Mouse (Mus musculus) forebrain, embryonic 15.5 days (tissue): ENCODE measurements around the gene Pou3f1. TPM values are rescaled to one million over a fixed set of nuclear protein-coding genes. Genes with fewer than 3 reads are reported as not detected.

Source experiments
- ATAC-seq: fragments of 200-750 bp; cut with Nextera tagmentation; replicated peaks from 2 replicates; pipeline ENCODE4 v1.8.0; 2017; ENCODE audit warnings: mild to moderate bottlenecking, moderate TSS enrichment, moderate library complexity
- H3K27ac ChIP-seq: fragments of 300-500 bp; sonication (generic); replicated peaks from 2 replicates; pipeline ENCODE4 v1.5.1; 2015; ENCODE audit warnings: mild to moderate bottlenecking, inconsistent platforms
- H3K27me3 ChIP-seq: fragments of 300-500 bp; sonication (generic); 2 replicates; pipeline ENCODE4 v1.6.1; 2015; ENCODE audit warnings: inconsistent platforms
- H3K36me3 ChIP-seq: fragments of 300-500 bp; sonication (generic); 2 replicates; pipeline ENCODE4 v1.6.1; 2015; ENCODE audit warnings: mild to moderate bottlenecking, inconsistent platforms
- H3K4me1 ChIP-seq: fragments of 300-500 bp; sonication (generic); 2 replicates; pipeline ENCODE4 v1.6.1; 2015; ENCODE audit warnings: inconsistent platforms
- H3K4me2 ChIP-seq: fragments of 300-500 bp; sonication (generic); replicated peaks from 2 replicates; pipeline ENCODE4 v1.6.1; 2015; ENCODE audit warnings: mild to moderate bottlenecking, inconsistent platforms
- H3K4me3 ChIP-seq: fragments of 300-500 bp; sonication (generic); 2 replicates; pipeline ENCODE4 v1.5.1; 2015; ENCODE audit warnings: mild to moderate bottlenecking, inconsistent platforms
- H3K9ac ChIP-seq: fragments of 300-500 bp; sonication (generic); replicated peaks from 2 replicates; pipeline ENCODE4 v1.6.1; 2015; ENCODE audit warnings: mild to moderate bottlenecking, inconsistent platforms
- H3K9me3 ChIP-seq: fragments of 300-500 bp; sonication (generic); 2 replicates; pipeline ENCODE4 v1.6.1; 2016; ENCODE audit warnings: inconsistent platforms
- WGBS: fragments of 180-500 bp; shearing (Covaris S2); methylation state at CpG from one replicate; pipeline ENCODE4 v1.1.7; 2015; ENCODE audit warnings: mixed read lengths; 5-methylcytosine and 5-hydroxymethylcytosine counted together
- polyA plus RNA-seq: library from polyadenylated mRNA; unstranded; fragments of >200 nt; fragmentation: Nextera tagmentation; extraction: Ambion mirVana; gene quantifications from 2 replicates; pipeline ENCODE4 v1.2.1, GENCODE M21; 2015

The Pou3f1 gene
- polyA plus RNA-seq, 1 experiment from 2014 or later, result 21.8 TPM

GRCm38 (mm10) chr4:124674334-124675032 is 17.9 kb downstream of the Pou3f1 start:
- no peak overlapping the region for H3K4me3 ChIP-seq
- H3K9ac ChIP-seq, result no peak overlapping the region
- ATAC-seq, result no peak
- H3K4me2 ChIP-seq, result no peak overlapping the region
- peaks cover 18% of the 10 kb centered on the region for H3K36me3 ChIP-seq
- 0 out of 2 replicates have a peak, but pooled peaks cover 5% of the 10 kb centered on the region for H3K27me3 ChIP-seq
- H3K9me3 ChIP-seq, result no peaks in the 10 kb centered on the region
- H3K27ac ChIP-seq, result 0 out of 2 replicates have a peak overlapping the region, but pooled peaks have one; percentile 95
- H3K4me1 ChIP-seq, result peaks cover 41% of the 10 kb centered on the region
- WGBS, result 56% methylated on average over 17 of the region's 17 CpGs

DNA sequence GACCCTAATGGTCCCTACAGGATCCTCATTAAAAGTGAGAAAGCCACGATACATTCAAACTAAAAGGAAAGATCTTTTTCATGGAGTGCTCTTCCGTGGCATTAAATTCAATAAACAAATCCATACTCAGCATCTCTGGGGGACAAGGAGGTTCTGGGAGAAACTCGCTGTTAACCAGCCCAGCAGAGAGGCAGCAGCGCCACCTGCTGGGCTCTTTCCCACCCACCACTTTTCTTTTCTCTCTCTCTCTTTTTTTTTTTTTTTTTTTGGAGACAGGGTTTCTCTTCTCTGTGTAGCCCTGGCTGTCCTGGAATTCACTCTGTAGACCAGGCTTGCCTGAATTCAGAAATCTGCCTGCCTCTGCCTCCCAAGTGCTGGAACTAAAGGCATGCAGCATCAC is 18.4 kb downstream of the Pou3f1 start:
- H3K9ac ChIP-seq, result no peak overlapping the region
- H3K4me1 ChIP-seq, result peaks cover 41% of the 10 kb centered on the region
- H3K36me3 ChIP-seq, result peaks cover 24% of the 10 kb centered on the region
- ATAC-seq, result 0 out of 2 replicates have a peak, but pooled peaks have one; percentile 15
- 0 out of 2 replicates have a peak, but pooled peaks cover 5% of the 10 kb centered on the region for H3K27me3 ChIP-seq
- no peaks in the 10 kb centered on the region for H3K9me3 ChIP-seq
- whole genome bisulfite sequencing, result 3% methylated on average over 4 of the region's 4 CpGs
- no peak overlapping the region for H3K4me3 ChIP-seq
- H3K27ac ChIP-seq, result 0 out of 2 replicates have a peak overlapping the region, but pooled peaks have one; percentile 95
- H3K4me2 ChIP-seq, result no peak overlapping the region

GRCm38 (mm10) chr4:124675958-124676357 is 19.4 kb downstream of the Pou3f1 start:
- Histone ChIP-seq H3K27ac (no peak overlapping the region), H3K4me1 (peaks cover 40% of the 10 kb centered on the region), H3K4me2 (no peak overlapping the region), H3K9me3 (no peaks in the 10 kb centered on the region), H3K27me3 (0 out of 2 replicates have a peak, but pooled peaks cover 4% of the 10 kb centered on the region), H3K4me3 (no peak overlapping the region), H3K36me3 (peaks cover 32% of the 10 kb centered on the region), H3K9ac (no peak overlapping the region)
- no peak for ATAC-seq
- WGBS, result 86% methylated on average over 6 of the region's 6 CpGs

DNA sequence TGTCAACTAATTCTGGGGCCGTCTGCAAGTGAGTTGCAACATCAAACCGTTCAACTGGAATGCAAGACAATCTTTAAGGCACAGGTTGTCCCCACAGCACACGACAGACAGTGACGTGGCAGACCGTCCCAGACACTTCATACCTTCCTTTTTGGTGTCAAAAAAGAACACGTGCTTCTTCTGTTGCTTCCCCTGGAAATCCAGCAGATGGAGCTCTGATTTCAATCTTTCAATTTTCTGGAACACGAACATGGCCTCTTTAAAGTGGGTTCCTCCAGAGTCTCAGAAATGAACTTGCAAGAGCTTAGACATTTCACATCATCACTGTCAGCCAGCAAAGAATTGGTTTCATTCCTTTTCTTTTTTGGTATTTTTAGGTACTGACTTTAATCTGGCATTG is 25.7 kb downstream of the Pou3f1 start:
- no peak for ATAC-seq
- 54% methylated on average over 7 of the region's 7 CpGs for WGBS
- no peak overlapping the region for H3K4me2 ChIP-seq

DNA sequence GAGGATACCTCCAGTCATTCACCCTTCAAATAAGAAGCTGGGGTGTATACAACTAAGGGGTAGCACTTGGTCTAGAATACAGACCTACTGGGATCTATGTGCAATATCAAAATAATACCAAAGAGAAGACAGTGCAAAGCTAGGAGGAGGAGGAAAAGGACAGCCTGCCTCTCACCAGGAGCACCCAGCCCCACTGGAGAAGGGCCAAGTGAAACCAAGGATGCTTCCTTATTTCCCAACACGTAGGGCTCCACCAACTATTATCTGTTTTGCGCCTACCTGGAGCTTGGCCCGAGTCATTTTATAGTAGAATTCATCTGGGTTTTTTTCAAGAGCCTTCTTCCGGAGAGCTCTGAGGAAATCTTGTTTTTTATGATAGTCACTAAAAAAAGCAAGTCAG is 26.9 kb downstream of the Pou3f1 start:
- 95% methylated on average over 4 of the region's 4 CpGs for WGBS
- H3K4me3 ChIP-seq, result no peak overlapping the region
- H3K4me1 ChIP-seq, result no peaks in the 10 kb centered on the region
- H3K9me3 ChIP-seq, result no peaks in the 10 kb centered on the region
- H3K27ac ChIP-seq, result no peak overlapping the region
- no peak overlapping the region for H3K4me2 ChIP-seq
- H3K36me3 ChIP-seq, result peaks cover 64% of the 10 kb centered on the region
- ATAC-seq, result no peak
- no peak overlapping the region for H3K9ac ChIP-seq
- H3K27me3 ChIP-seq, result no peaks in the 10 kb centered on the region

More for the DNA sequence above, 25.7 kb downstream of the Pou3f1 start:
- Histone ChIP-seq H3K9ac (no peak overlapping the region), H3K9me3 (no peaks in the 10 kb centered on the region), H3K27ac (no peak overlapping the region), H3K27me3 (no peaks in the 10 kb centered on the region), H3K4me1 (no peaks in the 10 kb centered on the region), H3K4me3 (no peak overlapping the region), H3K36me3 (peaks cover 70% of the 10 kb centered on the region)

DNA sequence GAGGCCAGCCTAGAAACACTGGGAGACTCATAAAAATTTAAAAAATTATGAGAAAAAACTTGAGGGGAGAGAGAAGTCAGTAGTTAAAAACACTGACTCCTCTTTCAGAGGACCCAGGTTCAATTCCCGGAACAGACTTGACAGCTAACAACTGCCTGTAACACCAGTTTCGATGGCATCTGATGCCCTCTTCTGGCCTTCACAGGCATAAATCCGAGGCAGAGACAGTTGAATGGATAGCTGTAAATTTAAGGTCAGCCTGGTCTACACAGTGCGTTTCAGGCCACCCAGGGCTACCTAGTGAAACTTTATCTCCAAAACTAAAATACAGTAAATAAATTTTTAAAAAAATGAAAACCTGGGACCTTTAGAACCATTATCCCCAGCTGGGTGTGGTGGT is 28.4 kb downstream of the Pou3f1 start:
- Histone ChIP-seq H3K4me1 (no peaks in the 10 kb centered on the region), H3K4me3 (no peak overlapping the region), H3K9ac (no peak overlapping the region), H3K36me3 (peaks cover 52% of the 10 kb centered on the region), H3K27me3 (no peaks in the 10 kb centered on the region), H3K4me2 (no peak overlapping the region), H3K9me3 (no peaks in the 10 kb centered on the region), H3K27ac (no peak overlapping the region)
- no peak for ATAC-seq
- WGBS, result 85% methylated on average over 4 of the region's 4 CpGs

- H3K9ac ChIP-seq, result no peak overlapping the region
- no peak overlapping the region for H3K4me2 ChIP-seq
- H3K27ac ChIP-seq, result no peak overlapping the region
- no peaks in the 10 kb centered on the region for H3K4me1 ChIP-seq
- no peak for ATAC-seq
- no peak overlapping the region for H3K4me3 ChIP-seq
- H3K27me3 ChIP-seq, result no peaks in the 10 kb centered on the region
- no peaks in the 10 kb centered on the region for H3K9me3 ChIP-seq
- WGBS, result 87% methylated on average over 8 of the region's 8 CpGs
- peaks cover 48% of the 10 kb centered on the region for H3K36me3 ChIP-seq
Measured at GRCm38 (mm10) chr4:124685453-124685852, 28.8 kb downstream of the Pou3f1 start.

- Histone ChIP-seq H3K4me2 (no peak overlapping the region), H3K36me3 (peaks cover 43% of the 10 kb centered on the region)
Measured at GRCm38 (mm10) chr4:124685897-124686402, 29.3 kb downstream of the Pou3f1 start.

DNA sequence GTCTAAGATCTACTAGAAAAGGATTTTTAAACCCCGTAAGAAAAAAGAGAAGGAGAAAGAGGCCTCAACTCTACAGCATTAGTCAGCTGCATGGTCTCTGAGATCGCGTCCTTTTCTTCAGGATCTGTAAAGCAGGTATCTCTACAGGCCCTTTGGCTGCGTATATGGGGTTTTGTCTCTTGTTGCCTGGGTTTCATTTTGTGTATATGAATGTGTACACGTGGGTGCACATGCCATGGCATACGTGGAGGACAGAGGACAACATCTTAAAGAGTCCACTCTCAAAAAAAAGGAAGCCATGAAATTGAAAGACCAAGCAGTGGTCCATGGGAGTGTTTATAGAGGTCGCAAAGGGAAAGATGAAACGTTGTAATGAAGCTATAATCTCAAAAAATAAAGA is 34.8 kb downstream of the Pou3f1 start:
- no peak for ATAC-seq
- Histone ChIP-seq H3K36me3 (peaks cover 3% of the 10 kb centered on the region; the same call in 1 of the 2 replicates), H3K27ac (no peak overlapping the region), H3K27me3 (peaks cover 6% of the 10 kb centered on the region), H3K9ac (0 out of 2 replicates have a peak overlapping the region, but pooled peaks have one; percentile 10), H3K4me1 (peaks cover 28% of the 10 kb centered on the region), H3K9me3 (no peaks in the 10 kb centered on the region), H3K4me2 (no peak overlapping the region), H3K4me3 (no peak overlapping the region)
- WGBS, result 92% methylated on average over 8 of the region's 8 CpGs

More at GRCm38 (mm10) chr4:124685897-124686402, 29.3 kb downstream of the Pou3f1 start:
- 0 out of 2 replicates have a peak, but pooled peaks cover 4% of the 10 kb centered on the region for H3K4me1 ChIP-seq
- no peak for ATAC-seq
- no peak overlapping the region for H3K27ac ChIP-seq
- no peak overlapping the region for H3K4me3 ChIP-seq
- no peaks in the 10 kb centered on the region for H3K27me3 ChIP-seq
- H3K9ac ChIP-seq, result no peak overlapping the region
- WGBS, result 93% methylated on average over 8 of the region's 8 CpGs
- no peaks in the 10 kb centered on the region for H3K9me3 ChIP-seq

- H3K4me1 ChIP-seq, result peaks cover 28% of the 10 kb centered on the region
- peak overlapping the region; percentile 94 for H3K4me3 ChIP-seq
- H3K9me3 ChIP-seq, result no peaks in the 10 kb centered on the region
- H3K36me3 ChIP-seq, result peaks cover 3% of the 10 kb centered on the region; the same call in 1 of the 2 replicates
- WGBS, result 66% methylated on average over 3 of the region's 3 CpGs
- H3K27me3 ChIP-seq, result peaks cover 6% of the 10 kb centered on the region
- H3K27ac ChIP-seq, result no peak overlapping the region
- peak overlapping the region; percentile 91 for H3K9ac ChIP-seq
- H3K4me2 ChIP-seq, result peak overlapping the region; percentile 61
- ATAC-seq, result no peak
Measured at GRCm38 (mm10) chr4:124692416-124692861, 35.8 kb downstream of the Pou3f1 start.

DNA sequence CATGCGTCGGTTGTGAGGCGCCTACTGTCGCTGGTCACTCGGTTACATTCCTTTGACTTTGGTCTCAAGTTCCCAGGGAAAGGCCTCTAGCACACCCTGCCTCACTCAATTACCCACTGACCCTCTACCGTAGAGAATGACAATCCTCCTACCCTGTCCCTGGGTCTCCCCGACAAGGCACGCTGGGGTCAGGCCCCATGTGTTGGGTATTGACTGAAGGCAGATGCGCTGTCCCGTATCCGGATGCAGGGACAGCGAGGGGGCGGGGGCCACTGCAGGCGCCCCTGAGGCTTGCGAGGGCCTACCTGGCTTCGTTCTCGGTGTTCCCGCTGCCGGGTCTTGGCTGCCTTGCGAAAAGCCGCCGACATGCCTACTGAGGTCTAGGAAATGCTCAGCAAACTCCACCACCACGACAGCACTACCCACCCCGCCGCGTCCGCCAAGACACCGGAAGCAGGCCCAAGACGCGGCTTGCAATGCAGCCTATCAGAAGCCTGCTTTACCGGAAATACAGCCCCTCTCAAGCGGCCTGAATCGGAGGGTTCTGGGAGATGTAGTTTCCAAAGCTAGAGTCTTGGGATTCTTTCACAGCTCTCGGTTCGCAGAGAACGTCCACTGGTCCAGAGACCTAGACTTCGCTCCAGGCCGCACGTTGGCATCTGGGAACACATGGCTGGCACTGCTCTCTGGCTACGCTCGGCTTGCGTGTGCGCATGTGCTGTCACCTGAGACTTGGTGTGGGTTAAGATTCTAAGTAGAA is 36.7 kb downstream of the Pou3f1 start, which contains the start of gene Utp11:
Gene Utp11, minus strand, starts transcription at position 466 of the 760 bp plus-strand sequence.
- peak within 1 kb of the TSS; percentile 67 for H3K27ac ChIP-seq
- H3K36me3 ChIP-seq, result peaks cover 3% of the 10 kb centered on the region; the same call in 1 of the 2 replicates
- H3K4me3 ChIP-seq, result peak within 1 kb of the TSS; percentile 94
- WGBS, result under 1% methylated on average over 43 of the region's 43 CpGs
- H3K4me2 ChIP-seq, result peak within 1 kb of the TSS; percentile 61
- H3K4me1 ChIP-seq, result peaks cover 28% of the 10 kb centered on the region
- H3K9me3 ChIP-seq, result no peaks in the 10 kb centered on the region
- peaks cover 6% of the 10 kb centered on the region for H3K27me3 ChIP-seq
- peak within 1 kb of the TSS; percentile 91 for H3K9ac ChIP-seq
- ATAC-seq, result peak; percentile 99

DNA sequence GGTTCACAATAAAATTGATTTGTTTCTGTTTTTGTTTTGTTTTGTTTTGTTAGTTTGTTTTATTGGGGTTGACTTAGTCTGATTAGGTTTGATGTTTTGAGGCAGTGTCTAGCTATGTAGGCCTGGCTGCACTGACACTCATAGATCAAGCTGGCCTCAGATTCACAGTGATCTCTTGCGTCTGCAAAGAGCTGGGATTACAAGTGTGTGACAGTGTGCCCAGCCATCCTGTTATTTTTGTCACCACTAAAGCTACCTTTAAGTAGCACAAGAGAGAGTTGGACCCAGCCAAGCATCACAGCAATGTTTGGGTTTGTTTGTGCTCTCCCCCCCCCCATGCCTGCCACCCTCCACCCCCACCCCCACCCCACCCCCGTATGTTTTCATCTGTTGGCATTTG is 38.0 kb downstream of the Pou3f1 start:
- Histone ChIP-seq H3K9me3 (no peaks in the 10 kb centered on the region), H3K27ac (no peak overlapping the region), H3K4me2 (no peak overlapping the region), H3K4me1 (peaks cover 28% of the 10 kb centered on the region), H3K9ac (no peak overlapping the region), H3K4me3 (no peak overlapping the region), H3K36me3 (peaks cover under 1% of the 10 kb centered on the region; the same call in 1 of the 2 replicates), H3K27me3 (peaks cover 6% of the 10 kb centered on the region)
- WGBS, result 86% methylated on average over 2 of the region's 2 CpGs
- ATAC-seq, result no peak
